Mouse (Mus musculus) heart, embryonic 12.5 days (tissue): ENCODE data around the gene Cog3. TPM values are rescaled to one million over a fixed set of nuclear protein-coding genes. Genes with fewer than 3 reads are reported as not detected.

Source experiments
- ATAC-seq: fragments of 200-750 bp; cut with Nextera tagmentation; 2 replicates; pipeline ENCODE4 v1.8.0; 2017; ENCODE audit warnings: moderate TSS enrichment, moderate library complexity; ENCODE audit not compliant: insufficient number of reproducible peaks, low FRiP score
- H3K27ac ChIP-seq: fragments of 300-500 bp; sonication (generic); 2 replicates; pipeline ENCODE4 v1.5.1; 2016; ENCODE audit warnings: mild to moderate bottlenecking, moderate library complexity; ENCODE audit not compliant: poor library complexity, severe bottlenecking
- H3K27me3 ChIP-seq: fragments of 300-500 bp; sonication (generic); replicated peaks from 2 replicates; pipeline ENCODE4 v1.6.1; 2016; ENCODE audit warnings: mild to moderate bottlenecking, moderate library complexity
- H3K36me3 ChIP-seq: fragments of 300-500 bp; sonication (generic); 2 replicates; pipeline ENCODE4 v1.6.1; 2016; ENCODE audit warnings: mild to moderate bottlenecking, moderate library complexity
- H3K4me1 ChIP-seq: fragments of 300-500 bp; sonication (generic); replicated peaks from 2 replicates; pipeline ENCODE4 v1.6.1; 2016; ENCODE audit warnings: mild to moderate bottlenecking
- H3K4me2 ChIP-seq: fragments of 300-500 bp; sonication (generic); 2 replicates; pipeline ENCODE4 v1.6.1; 2016; ENCODE audit warnings: mild to moderate bottlenecking, moderate library complexity
- H3K4me3 ChIP-seq: fragments of 300-500 bp; sonication (generic); 2 replicates; pipeline ENCODE4 v1.5.1; 2016; ENCODE audit warnings: mild to moderate bottlenecking
- H3K9ac ChIP-seq: fragments of 300-500 bp; sonication (generic); 2 replicates; pipeline ENCODE4 v1.6.1; 2016; ENCODE audit warnings: mild to moderate bottlenecking, moderate library complexity
- H3K9me3 ChIP-seq: fragments of 300-500 bp; sonication (generic); replicated peaks from 2 replicates; pipeline ENCODE4 v1.6.1; 2016; ENCODE audit warnings: mild to moderate bottlenecking, moderate library complexity
- WGBS: fragments of 180-500 bp; shearing (Covaris S2); methylation state at CpG from one replicate; pipeline ENCODE4 v1.1.7; 2016; 5-methylcytosine and 5-hydroxymethylcytosine counted together
- polyA plus RNA-seq: library from polyadenylated mRNA; unstranded; fragments of >200 nt; fragmentation: Nextera tagmentation; extraction: Ambion mirVana; gene quantifications from 2 replicates; pipeline ENCODE4 v1.2.1, GENCODE M21; 2016

The Cog3 gene
- polyA plus RNA-seq, 1 experiment from 2014 or later = 18.0 TPM

GRCm38 (mm10) chr14:75697928-75698327 lies 56.4 kb downstream of the Cog3 start:
- no peak for ATAC-seq
- WGBS = 91% methylated on average over 1 of the region's 1 CpGs
- Histone ChIP-seq H3K27me3 (no peaks in the 10 kb centered on the region), H3K4me2 (no peak overlapping the region), H3K9me3 (no peaks in the 10 kb centered on the region), H3K4me1 (no peaks in the 10 kb centered on the region), H3K36me3 (peaks cover 10% of the 10 kb centered on the region), H3K27ac (no peak overlapping the region), H3K9ac (no peak overlapping the region), H3K4me3 (no peak overlapping the region)

- ATAC-seq = no peak
- Histone ChIP-seq H3K4me1 (no peaks in the 10 kb centered on the region), H3K27me3 (no peaks in the 10 kb centered on the region), H3K4me2 (no peak overlapping the region), H3K4me3 (no peak overlapping the region), H3K9me3 (no peaks in the 10 kb centered on the region), H3K27ac (no peak overlapping the region), H3K9ac (no peak overlapping the region), H3K36me3 (peaks cover 2% of the 10 kb centered on the region)
- WGBS = 76% methylated on average over 5 of the region's 5 CpGs
These were observed 58.2 kb downstream of the Cog3 start for GRCm38 (mm10) chr14:75696096-75696495.

- no peaks in the 10 kb centered on the region for H3K27me3 ChIP-seq
- no peaks in the 10 kb centered on the region for H3K36me3 ChIP-seq
- H3K9me3 ChIP-seq = no peaks in the 10 kb centered on the region
- H3K4me3 ChIP-seq = no peak overlapping the region
- no peak overlapping the region for H3K4me2 ChIP-seq
- no peaks in the 10 kb centered on the region for H3K4me1 ChIP-seq
- H3K27ac ChIP-seq = no peak overlapping the region
- no peak overlapping the region for H3K9ac ChIP-seq
- WGBS = 94% methylated on average over 2 of the region's 2 CpGs
- no peak for ATAC-seq
These were observed 63.9 kb downstream of the Cog3 start for GRCm38 (mm10) chr14:75690428-75690827.

- WGBS = 37% methylated on average over 6 of the region's 6 CpGs
- Histone ChIP-seq H3K27ac (no peak overlapping the region), H3K4me2 (no peak overlapping the region), H3K27me3 (0 out of 2 replicates have a peak, but pooled peaks cover 4% of the 10 kb centered on the region), H3K9me3 (no peaks in the 10 kb centered on the region), H3K36me3 (no peaks in the 10 kb centered on the region), H3K4me1 (no peaks in the 10 kb centered on the region), H3K9ac (no peak overlapping the region), H3K4me3 (no peak overlapping the region)
- no peak for ATAC-seq
These were observed 78.0 kb downstream of the Cog3 start for GRCm38 (mm10) chr14:75676316-75676715.

GRCm38 (mm10) chr14:75669085-75669645 lies 85.2 kb downstream of the Cog3 start:
- Histone ChIP-seq H3K27me3 (0 out of 2 replicates have a peak, but pooled peaks cover 3% of the 10 kb centered on the region), H3K9ac (no peak overlapping the region), H3K4me1 (no peaks in the 10 kb centered on the region), H3K36me3 (no peaks in the 10 kb centered on the region), H3K27ac (no peak overlapping the region), H3K4me3 (no peak overlapping the region), H3K4me2 (no peak overlapping the region), H3K9me3 (no peaks in the 10 kb centered on the region; the same call in 1 of the 2 replicates)
- WGBS = 76% methylated on average over 1 of the region's 1 CpGs
- no peak for ATAC-seq

- Histone ChIP-seq H3K9ac (no peak overlapping the region), H3K9me3 (no peaks in the 10 kb centered on the region; the same call in 1 of the 2 replicates), H3K36me3 (no peaks in the 10 kb centered on the region), H3K4me1 (0 out of 2 replicates have a peak, but pooled peaks cover 6% of the 10 kb centered on the region), H3K27me3 (0 out of 2 replicates have a peak, but pooled peaks cover 3% of the 10 kb centered on the region), H3K27ac (no peak overlapping the region), H3K4me3 (no peak overlapping the region), H3K4me2 (no peak overlapping the region)
- ATAC-seq = no peak
- 74% methylated on average over 2 of the region's 2 CpGs for WGBS
These were observed 88.7 kb downstream of the Cog3 start for GRCm38 (mm10) chr14:75665430-75666180.

GRCm38 (mm10) chr14:75661548-75661947 lies 92.8 kb downstream of the Cog3 start:
- Histone ChIP-seq H3K9me3 (no peaks in the 10 kb centered on the region), H3K4me2 (no peak overlapping the region), H3K36me3 (no peaks in the 10 kb centered on the region), H3K4me1 (0 out of 2 replicates have a peak, but pooled peaks cover 6% of the 10 kb centered on the region), H3K4me3 (no peak overlapping the region), H3K9ac (no peak overlapping the region), H3K27ac (no peak overlapping the region), H3K27me3 (peaks cover 3% of the 10 kb centered on the region; the same call in 1 of the 2 replicates)
- ATAC-seq = no peak
- WGBS = 83% methylated on average over 8 of the region's 8 CpGs

GRCm38 (mm10) chr14:75660936-75661335 lies 93.4 kb downstream of the Cog3 start:
- Histone ChIP-seq H3K4me1 (0 out of 2 replicates have a peak, but pooled peaks cover 6% of the 10 kb centered on the region), H3K9me3 (no peaks in the 10 kb centered on the region), H3K27ac (no peak overlapping the region), H3K4me3 (no peak overlapping the region), H3K27me3 (peaks cover 3% of the 10 kb centered on the region; the same call in 1 of the 2 replicates), H3K4me2 (no peak overlapping the region), H3K9ac (no peak overlapping the region), H3K36me3 (no peaks in the 10 kb centered on the region)
- WGBS = 50% methylated on average over 6 of the region's 6 CpGs
- no peak for ATAC-seq

Other genes with a start within 250 kb of the Cog3 start
- not detected in 2 replicates for gene Spert, start 161.4 kb downstream of the Cog3 start, polyA plus RNA-seq
- not detected in 2 replicates for gene Erich6b, start 112.3 kb downstream of the Cog3 start, polyA plus RNA-seq
- 5.5 and 6.0 TPM in 2 replicates for gene Slc25a30, start 32.5 kb upstream of the Cog3 start, polyA plus RNA-seq
- 921 and 928 TPM in 2 replicates for gene Tpt1, start 90.6 kb upstream of the Cog3 start, polyA plus RNA-seq
- 0.29 and 0.41 TPM in 2 replicates for gene Kctd4, start 200.5 kb upstream of the Cog3 start, polyA plus RNA-seq